Mouse (Mus musculus) embryo, embryonic 10.5 days (tissue): Measurements from ENCODE around the gene Tlnrd1.
A peak's percentile ranks its signal among the peaks of the same experiment; 100 is the strongest.
"Not testable (repeated sequence)": the region's sequence is repeated elsewhere in the genome, so short reads cannot be mapped to it uniquely, and the experiment has no call there.

Experiments used
- DNase-seq: peaks from one replicate; pipeline ENCODE4 v3.0.0-alpha.2; 2015; ENCODE audit warnings: low spot score

Tlnrd1 gene

DNA sequence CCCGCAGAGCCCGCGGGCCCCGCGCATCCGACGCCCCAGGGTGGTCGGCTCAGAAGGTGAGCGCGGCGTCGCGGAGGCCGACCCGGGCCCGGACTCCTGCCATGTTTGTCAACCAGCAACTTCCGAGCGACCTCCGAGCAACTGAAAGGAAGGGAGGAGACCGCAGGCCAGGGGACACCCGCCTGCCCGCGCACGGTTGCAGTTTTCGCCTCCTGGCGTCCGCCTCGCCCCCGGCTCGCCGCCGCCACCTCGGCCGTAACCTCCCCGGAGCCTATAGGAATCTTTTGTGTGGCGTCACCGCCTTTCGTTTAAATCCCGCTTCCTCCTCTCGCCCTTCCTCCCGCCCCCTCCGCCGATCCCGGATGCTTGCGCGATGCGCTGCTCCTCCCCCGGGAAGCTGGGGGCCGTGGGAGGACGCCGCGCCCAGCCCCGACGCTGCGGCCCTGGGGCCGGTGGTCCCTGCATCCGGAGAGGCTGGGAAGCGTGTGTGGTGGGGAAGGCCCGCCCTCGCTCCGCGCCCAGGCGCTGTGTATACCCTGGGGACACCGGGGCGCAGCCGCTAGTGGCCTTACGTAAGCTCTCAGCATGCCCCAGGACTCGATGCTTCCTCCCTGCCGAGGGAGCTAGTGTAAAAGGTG lies at the start of gene Tlnrd1, which contains the start of gene Mesd:
TSS of gene Tlnrd1 (minus strand) at position 285 of the 638 bp plus-strand sequence.
TSS of gene Mesd (plus strand) at position 446 of the 638 bp plus-strand sequence.
- peak; percentile 92 for DNase-seq

DNA sequence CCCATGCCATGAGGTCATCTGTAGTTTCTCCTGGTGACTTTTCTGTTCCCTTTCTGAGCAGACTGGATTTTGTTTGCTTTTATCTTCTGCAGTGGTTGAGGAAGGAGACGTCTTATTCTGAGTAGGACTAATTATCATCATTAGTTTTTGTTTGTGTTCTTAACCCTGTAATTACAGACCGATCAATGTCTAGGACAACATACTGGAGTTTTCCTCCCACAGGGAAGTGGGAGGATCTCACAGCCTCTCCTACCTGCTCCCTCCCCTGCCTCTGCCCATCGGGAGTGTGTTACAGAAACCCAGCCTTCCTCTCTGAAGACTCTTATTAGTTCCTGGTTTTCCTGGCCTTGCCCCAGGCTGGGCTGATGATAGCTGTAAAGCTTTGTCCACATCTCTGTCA lies 37.5 kb upstream of the Tlnrd1 start:
- no peak for DNase-seq

DNA sequence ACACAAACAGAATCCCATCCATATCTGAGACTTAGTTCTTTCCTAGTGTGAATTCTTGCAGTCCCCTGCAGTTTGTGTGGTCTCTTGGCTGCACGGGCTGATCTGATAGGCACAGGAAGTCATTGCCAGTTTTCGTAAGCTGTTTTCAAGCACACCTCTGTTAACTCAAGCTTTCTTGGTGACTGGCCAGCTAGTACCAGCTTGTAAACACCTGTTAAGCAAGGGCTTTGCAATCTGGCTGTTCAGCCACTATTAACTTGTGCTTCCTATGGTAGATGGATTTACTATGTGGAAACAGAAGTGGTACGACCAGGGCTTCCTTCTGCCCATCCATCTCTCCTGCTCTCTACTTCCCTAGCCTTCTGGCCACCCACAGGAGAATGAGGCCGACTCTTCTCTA lies 36.1 kb upstream of the Tlnrd1 start:
- DNase-seq, result no peak

DNA sequence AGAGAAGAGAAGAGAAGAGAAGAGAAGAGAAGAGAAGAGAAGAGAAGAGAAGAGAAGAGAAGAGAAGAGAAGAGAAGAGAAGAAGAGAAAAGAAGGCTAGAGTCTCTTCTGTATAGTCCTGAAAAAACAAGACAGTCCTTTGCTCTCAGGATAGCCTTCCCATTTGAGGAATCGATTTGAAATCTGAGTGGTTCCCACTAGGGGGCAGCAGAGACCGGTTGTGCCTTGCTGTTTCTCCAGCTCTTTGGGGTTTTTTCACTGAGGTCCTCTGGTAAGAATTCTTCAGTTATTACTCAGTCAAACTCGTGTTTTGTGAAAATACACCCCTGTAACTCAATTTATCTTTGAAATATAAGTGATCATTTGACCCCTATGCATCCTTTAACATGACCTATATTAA lies 30.5 kb upstream of the Tlnrd1 start:
- peak; percentile 92 for DNase-seq

GRCm38 (mm10) chr7:83913995-83914394 lies 29.9 kb upstream of the Tlnrd1 start:
- no peak for DNase-seq

DNA sequence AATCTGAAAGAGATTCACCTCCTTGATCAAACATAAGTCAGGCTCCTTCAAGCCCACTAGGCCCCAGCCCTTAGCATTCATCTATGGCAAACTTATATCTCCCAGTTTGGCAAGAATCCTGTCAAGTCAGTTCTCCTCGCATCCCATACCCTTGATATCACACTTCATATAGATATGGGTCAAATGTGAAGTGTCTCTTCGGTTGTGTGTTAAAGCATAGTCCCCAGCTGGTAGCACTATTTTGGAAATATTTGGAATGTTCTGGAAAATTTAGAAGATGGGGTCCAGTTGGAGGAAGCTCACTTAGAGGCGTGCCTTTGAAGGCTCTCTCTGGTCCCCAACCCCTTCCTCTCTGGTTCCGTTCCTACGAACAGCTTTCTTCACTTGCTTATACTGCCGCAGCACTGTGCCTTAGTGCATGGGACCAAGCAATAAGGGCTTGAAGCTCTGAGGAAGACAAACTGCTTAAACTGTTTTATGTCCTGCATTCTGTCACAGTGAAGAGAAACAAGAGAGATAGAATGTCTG lies 29.4 kb upstream of the Tlnrd1 start:
- no peak for DNase-seq

- DNase-seq, result no peak
Observed at GRCm38 (mm10) chr7:83911909-83912308, 27.8 kb upstream of the Tlnrd1 start.

DNA sequence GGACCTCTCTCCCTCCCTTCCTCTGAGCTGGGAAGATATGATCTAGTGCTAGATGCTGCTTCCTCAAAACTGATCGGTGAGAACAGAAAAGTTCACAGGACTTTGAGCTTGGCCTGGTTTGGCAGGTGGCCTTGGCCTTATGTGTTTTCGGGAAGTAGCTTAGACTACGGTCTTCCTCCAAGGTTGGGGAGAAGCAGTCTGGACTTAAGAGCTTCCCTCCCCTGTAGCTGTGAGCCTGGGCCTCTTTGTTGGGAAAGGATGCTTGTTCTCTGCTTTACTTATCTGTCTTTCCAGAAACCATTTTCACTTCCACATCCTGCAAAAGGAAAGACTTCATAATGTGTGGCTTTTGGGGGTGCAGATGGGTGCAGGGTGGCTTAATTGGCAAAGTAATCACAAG lies 20.7 kb upstream of the Tlnrd1 start:
- DNase-seq, result no peak

- no peak for DNase-seq
Observed at GRCm38 (mm10) chr7:83902296-83903145, 18.4 kb upstream of the Tlnrd1 start.

GRCm38 (mm10) chr7:83901425-83901824 lies 17.3 kb upstream of the Tlnrd1 start:
- DNase-seq, result no peak

DNA sequence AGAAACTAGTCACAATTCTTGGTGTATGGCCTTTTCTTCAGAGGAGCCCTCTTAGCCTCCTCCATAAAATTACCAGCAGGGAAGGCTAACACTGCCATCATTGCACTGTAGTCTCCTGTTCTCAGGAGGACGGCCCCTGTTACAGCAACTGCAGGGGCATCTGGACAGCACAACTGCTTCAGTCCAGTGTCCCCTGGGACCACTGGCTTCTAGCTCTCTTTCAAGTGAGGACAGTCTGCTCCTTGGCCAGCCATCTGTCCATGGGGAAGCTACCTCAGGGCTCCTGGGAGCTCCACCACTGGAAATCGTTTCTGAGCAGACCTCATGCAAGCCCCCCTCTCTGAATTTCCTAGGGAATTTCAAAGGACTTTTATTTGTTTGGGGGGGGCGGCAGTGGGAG lies 16.4 kb upstream of the Tlnrd1 start:
- no peak for DNase-seq

- no peak for DNase-seq
Observed at GRCm38 (mm10) chr7:83898267-83898666, 14.2 kb upstream of the Tlnrd1 start.

- no peak for DNase-seq
Observed at GRCm38 (mm10) chr7:83896077-83896740, 12.1 kb upstream of the Tlnrd1 start.

DNA sequence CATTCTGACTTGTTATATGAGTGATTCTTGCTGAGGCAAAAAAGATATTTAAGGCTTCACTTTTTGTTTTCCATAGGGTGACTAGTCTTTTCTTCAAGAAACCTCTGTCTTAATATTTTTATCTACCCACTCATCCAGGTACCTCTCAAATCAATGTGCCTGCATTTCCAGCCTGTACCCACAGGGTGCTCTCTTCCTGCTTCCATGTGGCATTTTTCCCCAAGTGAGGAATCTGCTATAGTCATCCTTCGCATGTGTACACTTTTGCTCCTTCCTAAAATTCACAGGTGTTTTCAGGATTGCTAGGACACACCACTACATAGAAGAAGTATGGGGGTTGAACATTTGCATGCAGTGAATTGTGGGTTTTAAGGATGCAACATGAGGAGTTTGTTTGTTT lies 10.2 kb upstream of the Tlnrd1 start:
- DNase-seq, result no peak

- DNase-seq, result no peak
Observed at GRCm38 (mm10) chr7:83892333-83892669, 8.2 kb upstream of the Tlnrd1 start.

GRCm38 (mm10) chr7:83891433-83892332 lies 7.6 kb upstream of the Tlnrd1 start:
- DNase-seq, result peak; percentile 100

- DNase-seq, result not testable (repeated sequence)
Observed at GRCm38 (mm10) chr7:83889946-83890345, 5.8 kb upstream of the Tlnrd1 start.

DNA sequence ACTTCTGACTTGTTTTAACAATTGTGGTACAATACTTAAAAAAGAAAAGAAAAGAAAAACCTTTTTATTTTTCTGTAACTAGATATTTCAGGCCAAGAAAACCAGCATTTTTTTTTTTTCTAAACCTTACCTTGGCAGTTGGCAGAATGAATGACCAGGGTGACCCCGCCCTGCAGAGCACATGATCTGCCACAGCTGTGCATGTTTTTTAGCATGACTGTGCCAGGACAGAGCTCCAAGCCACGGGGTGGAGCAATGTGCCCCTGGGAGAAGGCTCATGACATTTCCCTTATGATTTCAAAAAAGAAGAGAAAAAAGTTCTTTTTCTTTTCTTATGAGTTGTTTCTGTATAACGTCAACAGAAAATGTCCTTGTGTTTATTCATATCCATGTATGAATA lies 5.3 kb upstream of the Tlnrd1 start:
- DNase-seq, result no peak

- peak; percentile 45 for DNase-seq
Observed at GRCm38 (mm10) chr7:83886366-83887129, 2.4 kb upstream of the Tlnrd1 start.

DNA sequence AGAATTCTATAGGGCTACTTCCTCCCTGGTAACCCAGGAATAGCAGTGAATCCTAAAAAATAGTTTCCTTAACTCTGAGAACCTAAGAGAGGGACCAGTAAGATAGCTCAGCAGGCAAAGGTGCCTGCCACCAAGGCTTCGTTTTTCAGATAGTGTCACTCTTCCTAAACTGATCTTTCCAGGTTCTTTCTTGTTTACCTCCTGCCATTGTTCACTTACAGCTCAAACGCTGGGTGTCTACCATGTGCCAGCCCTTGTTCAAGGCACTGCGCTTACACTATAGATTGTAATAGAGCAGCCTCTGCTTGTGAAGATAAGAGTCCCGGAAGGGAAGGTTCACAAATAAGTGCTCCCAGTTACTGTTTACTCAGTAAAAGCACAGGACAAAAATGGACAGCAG lies 1.7 kb upstream of the Tlnrd1 start:
- DNase-seq, result no peak
